Mouse (Mus musculus) MEL (cell line): ENCODE data around the gene Rapgef6. TPM values are rescaled to one million over a fixed set of nuclear protein-coding genes. Genes with fewer than 3 reads are reported as not detected.

ENCODE experiments used
- DNase-seq: peaks from one replicate; pipeline ENCODE4 v3.0.0; 2011; ENCODE audit warnings: low read depth, low spot score
- H3K27ac ChIP-seq: 2 replicates; pipeline ENCODE4 v1.5.1; 2012; ENCODE audit warnings: low read depth, mild to moderate bottlenecking, control low read depth, low read length, moderate library complexity; ENCODE audit not compliant: control insufficient read depth
- H3K27me3 ChIP-seq, 2 experiments: fragments of 150-350 bp in 1 of 2; sonication (generic) in 1 of 2; 2 replicates each; pipeline ENCODE4 v1.6.1; 2012; ENCODE audit warnings: low read length in 2 of 2, mild to moderate bottlenecking in 2 of 2, improper control_type of control experiment in 1 of 2, moderate library complexity in 1 of 2; ENCODE audit not compliant: insufficient read depth in 2 of 2, control insufficient read depth in 1 of 2
- H3K36me3 ChIP-seq, 2 experiments: 2 replicates each; pipeline ENCODE4 v1.6.1; 2012 to 2014; ENCODE audit warnings: low read length in 2 of 2, improper control_type of control experiment in 1 of 2, inconsistent platforms in 1 of 2, mild to moderate bottlenecking in 1 of 2; ENCODE audit not compliant: insufficient read depth in 2 of 2, control insufficient read depth in 1 of 2
- H3K4me1 ChIP-seq, 2 experiments: fragments of 150-350 bp in 1 of 2; sonication (generic) in 1 of 2; 2 replicates each; pipeline ENCODE4 v1.6.1; 2012; ENCODE audit warnings: low read length in 2 of 2, improper control_type of control experiment in 1 of 2, mild to moderate bottlenecking in 1 of 2; ENCODE audit not compliant: insufficient read depth in 2 of 2, control insufficient read depth in 1 of 2
- H3K4me3 ChIP-seq, 2 experiments: fragments of 150-350 bp in 1 of 2; sonication (generic) in 1 of 2; 2 replicates each; pipeline ENCODE4 v1.5.1; 2012; ENCODE audit warnings: low read depth in 2 of 2, low read length in 2 of 2, mild to moderate bottlenecking in 2 of 2, moderate library complexity in 2 of 2, control low read depth in 1 of 2, improper control_type of control experiment in 1 of 2; ENCODE audit not compliant: control insufficient read depth in 1 of 2, insufficient read depth in 1 of 2
- H3K79me2 ChIP-seq: 2 replicates; pipeline ENCODE4 v1.6.1; 2012; ENCODE audit warnings: mild to moderate bottlenecking, low read length, moderate library complexity; ENCODE audit not compliant: control insufficient read depth, poor library complexity, insufficient read depth
- H3K9ac ChIP-seq: 2 replicates; pipeline ENCODE4 v1.6.1; 2012; ENCODE audit warnings: low read depth, mild to moderate bottlenecking, control low read depth, low read length, moderate library complexity; ENCODE audit not compliant: control insufficient read depth, poor library complexity, severe bottlenecking
- H3K9me3 ChIP-seq: fragments of 150-350 bp; sonication (generic); replicated peaks from 2 replicates; pipeline ENCODE4 v1.6.1; 2012; ENCODE audit warnings: mild to moderate bottlenecking, low read length, improper control_type of control experiment, moderate library complexity; ENCODE audit not compliant: insufficient read depth
- CTCF ChIP-seq, 3 experiments: IDR thresholded peaks in 2 of 3; conservative IDR thresholded peaks in 1 of 3; 2 replicates each; pipeline ENCODE4 v1.5.1; 2011 to 2012; ENCODE audit warnings: low read length in 3 of 3, low read depth in 2 of 3, mild to moderate bottlenecking in 2 of 3, improper control_type of control experiment in 1 of 3, inconsistent platforms in 1 of 3, mixed read lengths in 1 of 3, moderate library complexity in 1 of 3; ENCODE audit not compliant: control insufficient read depth in 1 of 3, insufficient read depth in 1 of 3, poor library complexity in 1 of 3, severe bottlenecking in 1 of 3
- ETS1 ChIP-seq: IDR thresholded peaks from 2 replicates; pipeline ENCODE4 v1.6.1; 2012; ENCODE audit warnings: low read depth, mild to moderate bottlenecking, inconsistent platforms, low read length, improper control_type of control experiment, moderate library complexity
- GATA1 ChIP-seq: IDR thresholded peaks from 2 replicates; pipeline ENCODE4 v1.6.1; 2011; ENCODE audit warnings: low read depth, low read length, improper control_type of control experiment
- HCFC1 ChIP-seq: IDR thresholded peaks from 2 replicates; pipeline ENCODE4 v1.6.1; 2012; ENCODE audit warnings: low read depth, mild to moderate bottlenecking, inconsistent platforms, low read length, improper control_type of control experiment, moderate library complexity
- MAFK ChIP-seq: IDR thresholded peaks from 2 replicates; pipeline ENCODE4 v1.6.1; 2011; ENCODE audit warnings: low read depth, mild to moderate bottlenecking, low read length, improper control_type of control experiment, borderline replicate concordance
- MXI1 ChIP-seq: IDR thresholded peaks from 2 replicates; pipeline ENCODE4 v1.6.1; 2011; ENCODE audit warnings: mild to moderate bottlenecking, low read depth, low read length, improper control_type of control experiment
- MYC ChIP-seq: IDR thresholded peaks from 2 replicates; pipeline ENCODE4 v1.6.1; 2011; ENCODE audit warnings: low read depth, mild to moderate bottlenecking, low read length, improper control_type of control experiment, moderate library complexity
- NELFE ChIP-seq: IDR thresholded peaks from 2 replicates; pipeline ENCODE4 v1.6.1; 2011; ENCODE audit warnings: low read depth, low read length, improper control_type of control experiment
- POLR2A ChIP-seq, 2 experiments: IDR thresholded peaks; 2 replicates each; pipeline ENCODE4 v1.6.1; 2011 to 2012; ENCODE audit warnings: low read length in 2 of 2, mild to moderate bottlenecking in 2 of 2, control low read depth in 1 of 2, improper control_type of control experiment in 1 of 2, low read depth in 1 of 2, moderate library complexity in 1 of 2; ENCODE audit not compliant: control insufficient read depth in 1 of 2, insufficient read depth in 1 of 2, poor library complexity in 1 of 2
- POLR2AphosphoS5 ChIP-seq: IDR thresholded peaks from 2 replicates; pipeline ENCODE4 v1.6.1; 2012; ENCODE audit warnings: low read depth, borderline replicate concordance, mild to moderate bottlenecking, inconsistent platforms, low read length, moderate library complexity, mixed read lengths
- RAD21 ChIP-seq: IDR thresholded peaks from 2 replicates; pipeline ENCODE4 v1.6.1; 2011; ENCODE audit warnings: mild to moderate bottlenecking, low read depth, low read length, improper control_type of control experiment
- SIN3A ChIP-seq: IDR thresholded peaks from 2 replicates; pipeline ENCODE4 v1.6.1; 2012; ENCODE audit warnings: low read length, improper control_type of control experiment, inconsistent platforms
- USF1 ChIP-seq: IDR thresholded peaks from 2 replicates; pipeline ENCODE4 v1.6.1; 2014; ENCODE audit warnings: low read depth, mild to moderate bottlenecking, inconsistent platforms, low read length, improper control_type of control experiment, moderate library complexity
- ZMIZ1 ChIP-seq: IDR thresholded peaks from 2 replicates; pipeline ENCODE4 v1.6.1; 2012; ENCODE audit warnings: low read depth, mild to moderate bottlenecking, inconsistent platforms, low read length, improper control_type of control experiment, moderate library complexity
- ZNF384 ChIP-seq: IDR thresholded peaks from 2 replicates; pipeline ENCODE4 v1.6.1; 2012; ENCODE audit warnings: low read depth, mild to moderate bottlenecking, inconsistent platforms, low read length, improper control_type of control experiment
- polyA plus RNA-seq, 2 experiments: library from polyadenylated mRNA; stranded (reverse) in 1 of 2; unstranded in 1 of 2; fragments of >175 nt in 1 of 2; fragments of >200 nt in 1 of 2; gene quantifications; 2 replicates each; pipeline versions ENCODE4 v1.2.1 to v1.2.4; 2012; ENCODE audit warnings: low replicate concordance in 2 of 2, low read depth in 1 of 2; ENCODE audit not compliant: insufficient read length in 2 of 2, insufficient read depth in 1 of 2, missing spikeins in 1 of 2
- total RNA-seq: library from RNA; depleted of rRNA; stranded (reverse); fragments of 300-350 nt; gene quantifications from 2 replicates; pipeline ENCODE4 v1.2.3, GENCODE M21; 2012

Rapgef6 gene
- total and polyA plus RNA-seq, 3 experiments: 21.1 to 31.8 TPM; not detected in 1

DNA sequence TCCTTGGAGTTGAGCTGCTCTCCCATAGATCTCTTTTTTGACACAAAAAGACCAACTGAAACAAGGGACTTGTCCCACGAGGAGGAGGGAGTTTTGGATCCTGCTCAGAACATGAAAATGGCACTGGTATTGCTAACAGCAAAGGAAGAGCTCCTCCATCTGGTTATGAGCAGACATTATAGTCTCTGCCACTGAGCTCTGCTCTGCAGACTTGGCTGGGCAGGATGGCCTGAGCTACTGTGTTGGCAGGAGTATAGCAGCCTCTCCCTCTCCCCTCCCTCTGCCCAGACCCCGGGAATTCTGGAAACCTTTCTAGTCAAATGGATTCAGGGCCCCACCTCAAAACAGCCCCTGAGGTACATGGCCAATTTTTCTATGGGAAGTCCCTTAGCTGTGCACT lies 187.0 kb downstream of the Rapgef6 start:
- Histone ChIP-seq H3K4me1 (peaks cover 10 to 26% of the 10 kb centered on the region in 2 experiments; a peak in 3 of 4 replicates), H3K27me3 (no peaks in the 10 kb centered on the region), H3K4me3 (no peak overlapping the region), H3K79me2 (no peaks in the 10 kb centered on the region), H3K9ac (no peak overlapping the region), H3K9me3 (no peaks in the 10 kb centered on the region), H3K27ac (no peak overlapping the region), H3K36me3 (peaks cover 0 to 19% of the 10 kb centered on the region in 2 experiments; a peak in 2 of 4 replicates)
- TF ChIP-seq CTCF (IDR thresholded peaks at IDR 0.05 in 2 of 3, conservative IDR thresholded peaks at IDR 0.05 in 1 of 3; ENCODE audit: control insufficient read depth in 1 of 3, insufficient read depth in 1 of 3, low read depth in 2 of 3, low read length in 3 of 3, poor library complexity in 1 of 3, severe bottlenecking in 1 of 3) (peak in 1 of 3 experiments; percentile 22; a peak in 1 of 6 replicates), MXI1 (no peak), SIN3A (no peak), POLR2A (IDR thresholded peaks at IDR 0.05; ENCODE audit: control insufficient read depth in 1 of 2, insufficient read depth in 1 of 2, low read depth in 1 of 2, low read length in 2 of 2, poor library complexity in 1 of 2) (no peak), RAD21 (peak; percentile 23), GATA1 (no peak), MAFK (no peak), MYC (no peak), ETS1 (no peak), ZMIZ1 (no peak), POLR2AphosphoS5 (no peak), NELFE (no peak)
- DNase-seq: no peak

DNA sequence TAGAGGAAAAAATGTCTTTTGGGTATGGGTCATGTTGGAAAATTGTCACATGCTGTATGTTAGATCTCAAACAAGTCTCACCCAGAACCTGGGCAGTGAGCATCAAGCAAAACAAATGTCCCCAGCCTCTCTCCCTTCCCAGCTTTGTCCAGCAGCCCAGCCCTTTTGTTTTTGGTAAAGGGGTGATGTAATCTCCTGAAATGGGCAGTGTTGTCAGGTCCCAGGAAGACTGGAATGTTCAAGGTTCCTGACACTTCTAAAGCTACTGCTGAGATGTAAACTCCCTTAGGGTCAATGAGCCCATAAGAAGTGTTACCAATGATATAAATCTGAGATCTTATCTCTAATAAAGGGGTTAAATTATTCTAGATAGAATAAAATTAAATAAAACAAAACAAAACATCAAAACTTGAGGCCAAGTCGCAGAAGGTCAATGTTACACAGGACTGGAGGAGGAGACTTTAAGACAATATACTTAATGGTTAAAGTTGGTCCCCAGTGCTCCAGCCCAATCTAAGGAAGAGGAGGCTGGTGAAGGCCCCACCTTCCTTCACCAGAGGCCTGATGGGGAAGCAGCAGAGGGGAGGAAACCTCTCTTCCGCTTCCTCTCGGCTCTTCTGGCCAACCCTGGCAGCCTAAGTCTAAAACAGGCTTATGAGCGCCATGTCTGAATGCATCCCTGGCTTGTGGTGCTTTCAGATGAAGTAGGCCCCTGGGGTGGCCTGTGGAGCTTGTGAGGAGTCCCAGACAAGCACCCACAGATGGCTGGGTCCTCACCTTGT lies 188.1 kb downstream of the Rapgef6 start:
- TF ChIP-seq USF1 (no peak), HCFC1 (no peak), MXI1 (peak; percentile 8; the same call in 1 of the 2 replicates), ETS1 (no peak; the same call in 1 of the 2 replicates), ZNF384 (no peak)
- Histone ChIP-seq H3K79me2 (no peaks in the 10 kb centered on the region), H3K36me3 (peaks cover 0 to 15% of the 10 kb centered on the region in 2 experiments; a peak in 3 of 4 replicates), H3K9ac (0 out of 2 replicates have a peak overlapping the region, but pooled peaks have one; percentile 3), H3K27ac (peak overlapping the region; percentile 11; the same call in 1 of the 2 replicates), H3K4me3 (no peak overlapping the region), H3K27me3 (no peaks in the 10 kb centered on the region), H3K9me3 (no peaks in the 10 kb centered on the region), H3K4me1 (peaks cover 10 to 21% of the 10 kb centered on the region in 2 experiments; a peak in 3 of 4 replicates)
- no peak for DNase-seq
